Mouse (Mus musculus): ENCODE measurements at regions not wholly inside any gene's neighbourhood (a gene's known extent, or its start where the extent isn't known, plus 50 kb on each side); places are given as distances from the start of the nearest gene placed in this dataset.

- Histone ChIP-seq H3K4me3 (no peak overlapping the region), H3K9ac (no peak overlapping the region), H3K9me3 (replicated peaks) (no peaks in the 10 kb centered on the region), H3K36me3 (no peaks in the 10 kb centered on the region), H3K4me1 (0 out of 2 replicates have a peak, but pooled peaks cover 3% of the 10 kb centered on the region), H3K27me3 (replicated peaks) (no peaks in the 10 kb centered on the region; the same call in 1 of the 2 replicates), H3K27ac (no peak overlapping the region), H3K4me2 (no peak overlapping the region)
- no peak for ATAC-seq
- 36% methylated on average over 2 of the region's 2 CpGs for WGBS (ENCODE audit: insufficient replicate concordance)
Measured at GRCm38 (mm10) chr4:131060706-131061105, 116.5 kb downstream of the Matn1 start.

- H3K4me3 ChIP-seq: no peak overlapping the region
- no peak overlapping the region for H3K9ac ChIP-seq
- H3K4me1 ChIP-seq: 0 out of 2 replicates have a peak, but pooled peaks cover 3% of the 10 kb centered on the region
- WGBS (ENCODE audit: insufficient replicate concordance): 43% methylated on average over 4 of the region's 4 CpGs
- H3K36me3 ChIP-seq: no peaks in the 10 kb centered on the region
- no peak for ATAC-seq
- no peaks in the 10 kb centered on the region; the same call in 1 of the 2 replicates for H3K27me3 ChIP-seq (replicated peaks)
- no peak overlapping the region for H3K27ac ChIP-seq
- H3K4me2 ChIP-seq: no peak overlapping the region
- no peaks in the 10 kb centered on the region for H3K9me3 ChIP-seq (replicated peaks)
Measured at GRCm38 (mm10) chr4:131062592-131062991, 118.4 kb downstream of the Matn1 start.

GRCm38 (mm10) chr4:131066186-131066939 is 122.2 kb downstream of the Matn1 start:
- H3K4me2 ChIP-seq: no peak overlapping the region
- no peaks in the 10 kb centered on the region for H3K9me3 ChIP-seq (replicated peaks)
- no peaks in the 10 kb centered on the region for H3K36me3 ChIP-seq
- H3K27ac ChIP-seq: no peak overlapping the region
- H3K27me3 ChIP-seq (replicated peaks): no peaks in the 10 kb centered on the region; the same call in 1 of the 2 replicates
- H3K4me1 ChIP-seq: no peaks in the 10 kb centered on the region; the same call in 1 of the 2 replicates
- ATAC-seq: no peak
- H3K9ac ChIP-seq: no peak overlapping the region
- WGBS (ENCODE audit: insufficient replicate concordance): 57% methylated on average over 8 of the region's 8 CpGs
- H3K4me3 ChIP-seq: no peak overlapping the region

- Histone ChIP-seq H3K27ac (no peak overlapping the region), H3K27me3 (replicated peaks) (no peaks in the 10 kb centered on the region), H3K36me3 (no peaks in the 10 kb centered on the region), H3K9me3 (replicated peaks) (no peaks in the 10 kb centered on the region), H3K4me1 (no peaks in the 10 kb centered on the region; the same call in 1 of the 2 replicates), H3K9ac (no peak overlapping the region), H3K4me3 (no peak overlapping the region), H3K4me2 (no peak overlapping the region)
- ATAC-seq: 0 out of 2 replicates have a peak, but pooled peaks have one; percentile 47
Measured at GRCm38 (mm10) chr4:131070566-131070965, 126.4 kb downstream of the Matn1 start.

GRCm38 (mm10) chr4:131072623-131073022 is 128.4 kb downstream of the Matn1 start:
- H3K27me3 ChIP-seq (replicated peaks): no peaks in the 10 kb centered on the region
- H3K9ac ChIP-seq: no peak overlapping the region
- no peak overlapping the region for H3K4me2 ChIP-seq
- H3K9me3 ChIP-seq (replicated peaks): no peaks in the 10 kb centered on the region
- 53% methylated on average over 2 of the region's 2 CpGs for WGBS (ENCODE audit: insufficient replicate concordance)
- H3K36me3 ChIP-seq: no peaks in the 10 kb centered on the region
- no peak overlapping the region for H3K27ac ChIP-seq
- H3K4me3 ChIP-seq: no peak overlapping the region
- H3K4me1 ChIP-seq: no peaks in the 10 kb centered on the region; the same call in 1 of the 2 replicates
- ATAC-seq: no peak

GRCm38 (mm10) chr4:131073420-131073819 is 129.2 kb downstream of the Matn1 start:
- WGBS (ENCODE audit: insufficient replicate concordance): 50% methylated on average over 8 of the region's 8 CpGs
- no peaks in the 10 kb centered on the region; the same call in 1 of the 2 replicates for H3K4me1 ChIP-seq
- no peak for ATAC-seq

GRCm38 (mm10) chr4:131075326-131075932 is 131.2 kb downstream of the Matn1 start:
- no peak overlapping the region for H3K27ac ChIP-seq
- H3K36me3 ChIP-seq: no peaks in the 10 kb centered on the region
- no peak for ATAC-seq
- H3K9ac ChIP-seq: no peak overlapping the region
- no peak overlapping the region for H3K4me2 ChIP-seq
- 73% methylated on average over 8 of the region's 8 CpGs for WGBS (ENCODE audit: insufficient replicate concordance)
- H3K9me3 ChIP-seq (replicated peaks): no peaks in the 10 kb centered on the region
- H3K4me1 ChIP-seq: no peaks in the 10 kb centered on the region
- no peaks in the 10 kb centered on the region for H3K27me3 ChIP-seq (replicated peaks)
- H3K4me3 ChIP-seq: no peak overlapping the region

More at GRCm38 (mm10) chr4:131073420-131073819, 129.2 kb downstream of the Matn1 start:
- no peaks in the 10 kb centered on the region for H3K27me3 ChIP-seq (replicated peaks)
- no peak overlapping the region for H3K9ac ChIP-seq
- no peaks in the 10 kb centered on the region for H3K36me3 ChIP-seq
- H3K9me3 ChIP-seq (replicated peaks): no peaks in the 10 kb centered on the region
- H3K4me2 ChIP-seq: no peak overlapping the region
- no peak overlapping the region for H3K4me3 ChIP-seq
- no peak overlapping the region for H3K27ac ChIP-seq

GRCm38 (mm10) chr4:131076628-131077027 is 132.4 kb downstream of the Matn1 start:
- ATAC-seq: peak; percentile 49

GRCm38 (mm10) chr4:131080113-131080512 is 135.9 kb downstream of the Matn1 start:
- Histone ChIP-seq H3K9me3 (replicated peaks) (no peaks in the 10 kb centered on the region), H3K9ac (no peak overlapping the region), H3K27me3 (replicated peaks) (no peaks in the 10 kb centered on the region), H3K4me3 (no peak overlapping the region), H3K4me1 (no peaks in the 10 kb centered on the region), H3K4me2 (no peak overlapping the region), H3K27ac (no peak overlapping the region), H3K36me3 (no peaks in the 10 kb centered on the region)
- WGBS (ENCODE audit: insufficient replicate concordance): 39% methylated on average over 1 of the region's 1 CpGs
- ATAC-seq: no peak

More at GRCm38 (mm10) chr4:131076628-131077027, 132.4 kb downstream of the Matn1 start:
- Histone ChIP-seq H3K9me3 (replicated peaks) (no peaks in the 10 kb centered on the region), H3K4me1 (no peaks in the 10 kb centered on the region), H3K4me2 (no peak overlapping the region), H3K27me3 (replicated peaks) (no peaks in the 10 kb centered on the region), H3K27ac (no peak overlapping the region), H3K4me3 (no peak overlapping the region), H3K36me3 (no peaks in the 10 kb centered on the region), H3K9ac (no peak overlapping the region)
- WGBS (ENCODE audit: insufficient replicate concordance): 33% methylated on average over 3 of the region's 3 CpGs

GRCm38 (mm10) chr4:131083405-131083804 is 139.2 kb downstream of the Matn1 start:
- no peak overlapping the region for H3K27ac ChIP-seq
- H3K4me3 ChIP-seq: no peak overlapping the region
- H3K4me1 ChIP-seq: no peaks in the 10 kb centered on the region
- 39% methylated on average over 3 of the region's 3 CpGs for WGBS (ENCODE audit: insufficient replicate concordance)
- no peaks in the 10 kb centered on the region for H3K9me3 ChIP-seq (replicated peaks)
- no peak for ATAC-seq
- no peak overlapping the region for H3K4me2 ChIP-seq
- no peaks in the 10 kb centered on the region for H3K27me3 ChIP-seq (replicated peaks)
- H3K36me3 ChIP-seq: no peaks in the 10 kb centered on the region
- H3K9ac ChIP-seq: no peak overlapping the region

- ATAC-seq: no peak
Measured at GRCm38 (mm10) chr4:131097421-131097820, 153.2 kb downstream of the Matn1 start.

GRCm38 (mm10) chr4:131100093-131100795 is 156.1 kb downstream of the Matn1 start:
- Histone ChIP-seq H3K36me3 (no peaks in the 10 kb centered on the region), H3K9ac (no peak overlapping the region), H3K4me3 (no peak overlapping the region), H3K9me3 (replicated peaks) (no peaks in the 10 kb centered on the region), H3K27ac (no peak overlapping the region), H3K27me3 (replicated peaks) (no peaks in the 10 kb centered on the region), H3K4me1 (no peaks in the 10 kb centered on the region), H3K4me2 (no peak overlapping the region)
- WGBS (ENCODE audit: insufficient replicate concordance): 43% methylated on average over 10 of the region's 10 CpGs
- ATAC-seq: no peak

More at GRCm38 (mm10) chr4:131097421-131097820, 153.2 kb downstream of the Matn1 start:
- H3K4me2 ChIP-seq: no peak overlapping the region
- no peaks in the 10 kb centered on the region for H3K9me3 ChIP-seq (replicated peaks)
- no peak overlapping the region for H3K27ac ChIP-seq
- H3K4me1 ChIP-seq: no peaks in the 10 kb centered on the region
- WGBS (ENCODE audit: insufficient replicate concordance): 33% methylated on average over 6 of the region's 6 CpGs
- H3K9ac ChIP-seq: no peak overlapping the region
- no peaks in the 10 kb centered on the region for H3K27me3 ChIP-seq (replicated peaks)
- no peak overlapping the region for H3K4me3 ChIP-seq
- H3K36me3 ChIP-seq: no peaks in the 10 kb centered on the region
